Mouse (Mus musculus) forebrain, embryonic 11.5 days (tissue): ENCODE results near the gene Lat. TPM values are rescaled to one million over a fixed set of nuclear protein-coding genes. Genes with fewer than 3 reads are reported as not detected.

Experiments
- ATAC-seq: fragments of 200-750 bp; cut with Nextera tagmentation; replicated peaks from 2 replicates; pipeline ENCODE4 v1.8.0; 2017; ENCODE audit warnings: moderate TSS enrichment; ENCODE audit not compliant: low FRiP score
- DNase-seq: peaks from one replicate; pipeline ENCODE4 v3.0.0-alpha.2; 2017; ENCODE audit warnings: low spot score
- H3K27ac ChIP-seq: fragments of 300-500 bp; sonication (generic); 2 replicates; pipeline ENCODE4 v1.5.1; 2014; ENCODE audit warnings: low read depth, low read length
- H3K27me3 ChIP-seq: fragments of 300-500 bp; sonication (generic); 2 replicates; pipeline ENCODE4 v1.6.1; 2014; ENCODE audit warnings: mild to moderate bottlenecking, low read length, mixed read lengths; ENCODE audit not compliant: control insufficient read depth, insufficient read depth
- H3K36me3 ChIP-seq: fragments of 300-500 bp; sonication (generic); 2 replicates; pipeline ENCODE4 v1.6.1; 2014; ENCODE audit warnings: mild to moderate bottlenecking, low read length, moderate library complexity, mixed read lengths; ENCODE audit not compliant: control insufficient read depth, insufficient read depth
- H3K4me1 ChIP-seq: fragments of 300-500 bp; sonication (generic); replicated peaks from 2 replicates; pipeline ENCODE4 v1.6.1; 2014; ENCODE audit warnings: low read length, mixed read lengths; ENCODE audit not compliant: control insufficient read depth, insufficient read depth
- H3K4me2 ChIP-seq: fragments of 300-500 bp; sonication (generic); 2 replicates; pipeline ENCODE4 v1.6.1; 2014; ENCODE audit warnings: low read depth, mild to moderate bottlenecking, low read length, moderate library complexity, mixed read lengths; ENCODE audit not compliant: severe bottlenecking
- H3K4me3 ChIP-seq: fragments of 300-500 bp; sonication (generic); 2 replicates; pipeline ENCODE4 v1.5.1; 2014; ENCODE audit warnings: low read depth, low read length
- H3K9ac ChIP-seq: fragments of 300-500 bp; sonication (generic); 2 replicates; pipeline ENCODE4 v1.6.1; 2014; ENCODE audit warnings: low read length
- H3K9me3 ChIP-seq: fragments of 300-500 bp; sonication (generic); 2 replicates; pipeline ENCODE4 v1.6.1; 2016; ENCODE audit warnings: low read length, mixed read lengths; ENCODE audit not compliant: control insufficient read depth
- WGBS: fragments of 180-500 bp; shearing (Covaris S2); extraction: QIAGEN DNeasy Blood & Tissue Kit; methylation state at CpG from one replicate; pipeline ENCODE4 v1.1.7; 2014; 5-methylcytosine and 5-hydroxymethylcytosine counted together
- microRNA-seq: library from miRNA; unstranded; fragments of <30 nt; microRNA quantifications from one replicate; pipeline ENCODE4, GENCODE M21; 2016; ENCODE audit not compliant: insufficient number of aligned reads
- polyA plus RNA-seq: library from polyadenylated mRNA; unstranded; fragments of >200 nt; fragmentation: Nextera tagmentation; extraction: Ambion mirVana; gene quantifications from 2 replicates; pipeline ENCODE4 v1.2.1, GENCODE M21; 2014

Lat gene
- polyA plus RNA-seq, 1 experiment from 2014 or later, result 2.2 TPM

GRCm38 (mm10) chr7:126314273-126314672 lies 55.1 kb downstream of the Lat start:
- Histone ChIP-seq H3K27ac (no peak overlapping the region), H3K27me3 (no peaks in the 10 kb centered on the region), H3K9ac (no peak overlapping the region), H3K9me3 (no peaks in the 10 kb centered on the region), H3K4me3 (no peak overlapping the region), H3K4me2 (no peak overlapping the region), H3K4me1 (no peaks in the 10 kb centered on the region), H3K36me3 (no peaks in the 10 kb centered on the region)
- WGBS, result 83% methylated on average over 8 of the region's 8 CpGs
- DNase-seq, result no peak
- no peak for ATAC-seq

Small RNA genes lying within 50 kb of the gene (microRNA-seq; reads per million reads assigned to microRNA genes)
- gene Mir7058, result not detected

Other genes starting within 250 kb of the Lat start
- gene Xpo6, start 169.1 kb downstream of the Lat start, polyA plus RNA-seq, result 76.4 and 91.6 TPM in 2 replicates
- gene Sbk1, start 97.0 kb downstream of the Lat start, polyA plus RNA-seq, result 194 and 214 TPM in 2 replicates
- gene Spns1, start 7.9 kb upstream of the Lat start, polyA plus RNA-seq, result 52.4 and 53.9 TPM in 2 replicates
- 3.6 and 4.5 TPM in 2 replicates for gene Nfatc2ip, start 27.2 kb upstream of the Lat start, polyA plus RNA-seq
- not detected in 2 replicates for gene Cd19, start 45.3 kb upstream of the Lat start, polyA plus RNA-seq
- gene Rabep2, start 59.2 kb upstream of the Lat start, polyA plus RNA-seq, result 23.4 and 24.8 TPM in 2 replicates
- gene Atp2a1, start 93.5 kb upstream of the Lat start, polyA plus RNA-seq, result not detected in 2 replicates
- 53.5 and 55.6 TPM in 2 replicates for gene Sh2b1, start 105.9 kb upstream of the Lat start, polyA plus RNA-seq
- gene Tufm, start 117.8 kb upstream of the Lat start, polyA plus RNA-seq, result 138 and 160 TPM in 2 replicates
- gene Atxn2l, start 133.9 kb upstream of the Lat start, polyA plus RNA-seq, result 81.4 and 81.8 TPM in 2 replicates
- 175 and 184 TPM in 2 replicates for gene Eif3c, start 196.8 kb upstream of the Lat start, polyA plus RNA-seq
- gene Apobr, start 215.4 kb upstream of the Lat start, polyA plus RNA-seq, result 0.69 and 0.77 TPM in 2 replicates
- 22.8 and 23.0 TPM in 2 replicates for gene Cln3, start 216.2 kb upstream of the Lat start, polyA plus RNA-seq
- gene Il27, start 225.4 kb upstream of the Lat start, polyA plus RNA-seq, result not detected in 2 replicates